Mouse (Mus musculus): ENCODE results near the gene Sh3d19. TPM values are rescaled to one million over a fixed set of nuclear protein-coding genes. Genes with fewer than 3 reads are reported as not detected.
"Not testable (repeated sequence)": the region's sequence is repeated elsewhere in the genome, so short reads cannot be mapped to it uniquely, and the experiment has no call there.

Sh3d19 gene
- polyA plus RNA-seq, 1 experiment from 2014 or later = 14.0 TPM

DNA sequence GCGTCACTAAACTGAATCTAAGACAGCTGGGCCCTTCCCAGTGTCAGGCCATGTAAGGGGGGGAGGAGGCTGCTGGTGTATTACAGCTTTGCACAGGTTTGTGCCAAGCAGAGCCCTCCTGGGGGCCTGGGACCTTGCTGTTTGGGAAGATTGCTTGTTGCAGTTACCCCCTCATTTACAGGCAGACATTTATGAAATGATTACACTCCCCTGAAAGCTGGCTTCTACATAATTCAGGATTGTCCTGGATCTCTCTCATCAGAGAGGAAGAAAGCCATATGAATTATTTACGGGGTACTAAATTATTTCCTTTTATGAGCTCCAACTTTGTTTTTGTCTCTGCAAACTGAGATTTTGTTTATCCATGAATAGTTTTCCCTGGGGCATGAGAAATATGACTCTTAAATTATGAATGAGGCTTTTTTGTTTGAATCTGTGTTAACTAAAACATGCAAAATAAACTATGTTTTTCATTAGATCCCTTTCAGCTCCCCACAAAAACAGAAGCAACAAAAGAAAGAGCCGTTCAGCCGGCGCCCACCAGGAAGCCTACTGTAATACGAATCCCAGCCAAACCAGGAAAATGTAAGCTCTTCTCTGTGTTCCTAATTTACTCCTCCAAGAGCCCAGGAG, 122.4 kb downstream of the Sh3d19 start:
- Histone ChIP-seq H3K9me3 (ENCODE audit: control insufficient read depth, low read length) (no peaks in the 10 kb centered on the region), H3K4me1 (ENCODE audit: control insufficient read depth, insufficient read depth, low read depth, low read length) (peaks cover 9% of the 10 kb centered on the region), H3K36me3 (ENCODE audit: control insufficient read depth, insufficient read depth, low read length) (no peaks in the 10 kb centered on the region), H3K4me2 (ENCODE audit: low read length) (no peak overlapping the region), H3K27me3 (replicated peaks; ENCODE audit: control insufficient read depth, insufficient read depth, low read length) (no peaks in the 10 kb centered on the region), H3K4me3 (ENCODE audit: low read length) (no peak overlapping the region), H3K9ac (ENCODE audit: low read depth, low read length) (no peak overlapping the region), H3K27ac (ENCODE audit: low read depth, low read length) (peak overlapping the region; percentile 61; the same call in 1 of the 2 replicates)
- peak; percentile 85 for ATAC-seq
- WGBS = 21% methylated on average over 6 of the region's 6 CpGs

- Histone ChIP-seq H3K4me1 (ENCODE audit: control insufficient read depth, insufficient read depth, low read depth, low read length) (peaks cover 9% of the 10 kb centered on the region), H3K9me3 (ENCODE audit: control insufficient read depth, low read length) (no peaks in the 10 kb centered on the region), H3K27me3 (replicated peaks; ENCODE audit: control insufficient read depth, insufficient read depth, low read length) (no peaks in the 10 kb centered on the region), H3K4me2 (ENCODE audit: low read length) (no peak overlapping the region), H3K27ac (ENCODE audit: low read depth, low read length) (peak overlapping the region; percentile 61; the same call in 1 of the 2 replicates), H3K9ac (ENCODE audit: low read depth, low read length) (no peak overlapping the region), H3K36me3 (ENCODE audit: control insufficient read depth, insufficient read depth, low read length) (no peaks in the 10 kb centered on the region), H3K4me3 (ENCODE audit: low read length) (no peak overlapping the region)
- ATAC-seq = no peak
- WGBS = 60% methylated on average over 5 of the region's 5 CpGs
These were observed 123.0 kb downstream of the Sh3d19 start for GRCm38 (mm10) chr3:86093907-86094306.

GRCm38 (mm10) chr3:86101956-86102355, 131.0 kb downstream of the Sh3d19 start:
- Histone ChIP-seq H3K27ac (ENCODE audit: low read depth, low read length) (no peak overlapping the region), H3K27me3 (replicated peaks; ENCODE audit: control insufficient read depth, insufficient read depth, low read length) (no peaks in the 10 kb centered on the region), H3K36me3 (ENCODE audit: control insufficient read depth, insufficient read depth, low read length) (no peaks in the 10 kb centered on the region), H3K9me3 (ENCODE audit: control insufficient read depth, low read length) (no peaks in the 10 kb centered on the region), H3K9ac (ENCODE audit: low read depth, low read length) (no peak overlapping the region), H3K4me1 (ENCODE audit: control insufficient read depth, insufficient read depth, low read depth, low read length) (no peaks in the 10 kb centered on the region), H3K4me3 (ENCODE audit: low read length) (no peak overlapping the region), H3K4me2 (ENCODE audit: low read length) (no peak overlapping the region)
- WGBS = 82% methylated on average over 6 of the region's 6 CpGs
- no peak for ATAC-seq

DNA sequence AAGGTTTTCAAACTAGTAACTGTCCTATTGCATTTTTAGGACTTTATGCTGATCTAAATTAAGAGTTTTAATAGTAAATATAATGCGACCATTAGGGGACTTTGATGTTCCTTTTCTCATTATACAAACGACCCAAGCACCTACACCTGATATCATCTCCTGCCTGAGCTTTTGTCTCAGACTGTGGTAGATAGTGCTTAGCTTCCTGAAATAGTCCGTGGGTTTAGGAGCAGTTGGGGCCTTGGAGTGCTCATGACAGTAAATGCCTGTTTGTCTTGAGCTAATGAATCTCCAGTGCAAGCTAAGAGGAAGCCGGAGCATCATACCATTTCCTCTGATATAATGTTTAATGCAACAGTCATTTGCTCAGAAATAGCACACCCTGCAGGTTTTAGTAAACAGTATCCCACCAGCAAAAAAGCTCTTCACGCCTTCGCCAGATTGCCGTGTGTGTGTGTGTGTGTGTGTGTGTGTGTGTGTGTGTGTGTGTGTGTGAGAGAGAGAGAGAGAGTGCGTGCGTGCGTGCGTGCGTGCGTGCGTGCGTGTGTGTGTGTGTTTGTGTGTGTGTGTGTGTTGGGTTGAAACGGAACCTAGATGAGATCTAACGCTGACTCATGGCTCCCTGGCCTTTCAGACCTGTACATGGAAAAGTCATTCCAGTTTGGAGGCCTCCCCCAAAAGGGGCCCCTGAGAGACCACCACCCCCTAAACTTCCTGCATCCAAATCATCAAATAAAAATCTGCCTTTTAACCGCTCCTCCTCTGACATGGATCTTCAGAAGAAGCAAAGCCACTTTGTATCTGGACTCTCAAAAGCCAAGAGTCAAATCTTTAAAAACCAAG, 132.8 kb downstream of the Sh3d19 start:
- H3K9me3 ChIP-seq (ENCODE audit: control insufficient read depth, low read length) = no peaks in the 10 kb centered on the region
- no peak overlapping the region for H3K4me2 ChIP-seq (ENCODE audit: low read length)
- WGBS = 78% methylated on average over 18 of the region's 18 CpGs
- no peak overlapping the region for H3K4me3 ChIP-seq (ENCODE audit: low read length)
- H3K9ac ChIP-seq (ENCODE audit: low read depth, low read length) = no peak overlapping the region
- no peaks in the 10 kb centered on the region for H3K36me3 ChIP-seq (ENCODE audit: control insufficient read depth, insufficient read depth, low read length)
- no peaks in the 10 kb centered on the region for H3K4me1 ChIP-seq (ENCODE audit: control insufficient read depth, insufficient read depth, low read depth, low read length)
- peak; percentile 52; the same call in 1 of the 2 replicates for ATAC-seq
- H3K27me3 ChIP-seq (replicated peaks; ENCODE audit: control insufficient read depth, insufficient read depth, low read length) = no peaks in the 10 kb centered on the region
- peak overlapping the region; percentile 42; the same call in 1 of the 2 replicates for H3K27ac ChIP-seq (ENCODE audit: low read depth, low read length)

- not testable (repeated sequence) for H3K27me3 ChIP-seq (replicated peaks; ENCODE audit: control insufficient read depth, insufficient read depth, low read length); H3K9ac ChIP-seq (ENCODE audit: low read depth, low read length); H3K4me3 ChIP-seq (ENCODE audit: low read length); H3K4me2 ChIP-seq (ENCODE audit: low read length); ATAC-seq; H3K36me3 ChIP-seq (ENCODE audit: control insufficient read depth, insufficient read depth, low read length); H3K27ac ChIP-seq (ENCODE audit: low read depth, low read length); H3K9me3 ChIP-seq (ENCODE audit: control insufficient read depth, low read length); H3K4me1 ChIP-seq (ENCODE audit: control insufficient read depth, insufficient read depth, low read depth, low read length)
- WGBS = 89% methylated on average over 7 of the region's 7 CpGs
These were observed 133.5 kb downstream of the Sh3d19 start for GRCm38 (mm10) chr3:86104433-86104832.

GRCm38 (mm10) chr3:86104909-86105308, 134.0 kb downstream of the Sh3d19 start:
- Histone ChIP-seq H3K4me1 (ENCODE audit: control insufficient read depth, insufficient read depth, low read depth, low read length) (no peaks in the 10 kb centered on the region), H3K27ac (ENCODE audit: low read depth, low read length) (no peak overlapping the region), H3K9ac (ENCODE audit: low read depth, low read length) (no peak overlapping the region), H3K4me3 (ENCODE audit: low read length) (no peak overlapping the region), H3K4me2 (ENCODE audit: low read length) (no peak overlapping the region), H3K36me3 (ENCODE audit: control insufficient read depth, insufficient read depth, low read length) (no peaks in the 10 kb centered on the region), H3K9me3 (ENCODE audit: control insufficient read depth, low read length) (no peaks in the 10 kb centered on the region), H3K27me3 (replicated peaks; ENCODE audit: control insufficient read depth, insufficient read depth, low read length) (no peaks in the 10 kb centered on the region)
- no peak for ATAC-seq
- 76% methylated on average over 4 of the region's 4 CpGs for WGBS

DNA sequence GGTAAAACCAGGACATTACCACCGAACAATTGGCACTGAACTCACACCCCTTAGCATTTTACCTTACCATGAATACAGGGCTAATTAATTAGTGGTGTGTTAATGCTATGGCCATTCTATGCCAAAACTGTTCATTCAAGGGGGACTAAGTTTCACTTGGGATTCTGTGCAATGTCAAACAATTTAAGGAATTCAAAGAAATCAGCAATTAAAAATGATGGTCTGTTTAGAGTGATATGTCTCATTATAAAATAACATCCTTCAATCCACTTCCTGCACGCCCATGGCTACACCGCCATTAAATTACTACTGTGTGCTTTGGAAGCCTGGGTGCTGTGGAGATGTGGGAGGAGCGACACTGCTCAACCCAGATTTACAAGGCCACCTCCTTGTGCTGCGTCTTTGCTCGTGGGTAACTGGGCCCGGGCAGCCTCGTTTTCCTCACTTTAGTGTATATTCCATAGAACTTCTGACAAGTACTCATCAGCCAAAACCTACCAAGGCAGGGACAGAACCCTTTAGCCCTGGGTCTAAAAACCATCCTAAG, 135.2 kb downstream of the Sh3d19 start:
- Histone ChIP-seq H3K4me2 (ENCODE audit: low read length) (no peak overlapping the region), H3K27ac (ENCODE audit: low read depth, low read length) (no peak overlapping the region), H3K4me3 (ENCODE audit: low read length) (no peak overlapping the region), H3K9ac (ENCODE audit: low read depth, low read length) (no peak overlapping the region), H3K36me3 (ENCODE audit: control insufficient read depth, insufficient read depth, low read length) (no peaks in the 10 kb centered on the region), H3K4me1 (ENCODE audit: control insufficient read depth, insufficient read depth, low read depth, low read length) (no peaks in the 10 kb centered on the region), H3K9me3 (ENCODE audit: control insufficient read depth, low read length) (no peaks in the 10 kb centered on the region), H3K27me3 (replicated peaks; ENCODE audit: control insufficient read depth, insufficient read depth, low read length) (no peaks in the 10 kb centered on the region)
- no peak for ATAC-seq
- WGBS = 92% methylated on average over 8 of the region's 8 CpGs

- no peak overlapping the region for H3K4me3 ChIP-seq (ENCODE audit: low read length)
- 68% methylated on average over 8 of the region's 8 CpGs for WGBS
- ATAC-seq = no peak
- H3K9me3 ChIP-seq (ENCODE audit: control insufficient read depth, low read length) = no peaks in the 10 kb centered on the region
- no peak overlapping the region for H3K4me2 ChIP-seq (ENCODE audit: low read length)
- no peak overlapping the region for H3K27ac ChIP-seq (ENCODE audit: low read depth, low read length)
- no peaks in the 10 kb centered on the region for H3K27me3 ChIP-seq (replicated peaks; ENCODE audit: control insufficient read depth, insufficient read depth, low read length)
- H3K4me1 ChIP-seq (ENCODE audit: control insufficient read depth, insufficient read depth, low read depth, low read length) = no peaks in the 10 kb centered on the region
- no peak overlapping the region for H3K9ac ChIP-seq (ENCODE audit: low read depth, low read length)
- no peaks in the 10 kb centered on the region for H3K36me3 ChIP-seq (ENCODE audit: control insufficient read depth, insufficient read depth, low read length)
These were observed 137.0 kb downstream of the Sh3d19 start for GRCm38 (mm10) chr3:86107637-86108539.

Measured in hindbrain, embryonic 16.5 days (tissue).